Mouse (Mus musculus) limb, embryonic 15.5 days (tissue): ENCODE measurements around the gene Ndufs6. TPM values are rescaled to one million over a fixed set of nuclear protein-coding genes. Genes with fewer than 3 reads are reported as not detected.
A peak's percentile ranks its signal among the peaks of the same experiment; 100 is the strongest.

Experiments used
- ATAC-seq: fragments of 200-750 bp; cut with Nextera tagmentation; 2 replicates; pipeline ENCODE4 v1.8.0; 2017; ENCODE audit warnings: low read depth, moderate TSS enrichment; ENCODE audit not compliant: insufficient number of reproducible peaks, low FRiP score, low TSS enrichment
- H3K27ac ChIP-seq: fragments of 300-500 bp; sonication (generic); 2 replicates; pipeline ENCODE4 v1.5.1; 2015; ENCODE audit warnings: moderate library complexity, mild to moderate bottlenecking, inconsistent platforms
- H3K27me3 ChIP-seq: fragments of 300-500 bp; sonication (generic); 2 replicates; pipeline ENCODE4 v1.6.1; 2015; ENCODE audit warnings: inconsistent platforms
- H3K36me3 ChIP-seq: fragments of 300-500 bp; sonication (generic); 2 replicates; pipeline ENCODE4 v1.6.1; 2015; ENCODE audit warnings: inconsistent platforms
- H3K4me1 ChIP-seq: fragments of 300-500 bp; sonication (generic); 2 replicates; pipeline ENCODE4 v1.6.1; 2015; ENCODE audit warnings: inconsistent platforms
- H3K4me2 ChIP-seq: fragments of 300-500 bp; sonication (generic); 2 replicates; pipeline ENCODE4 v1.6.1; 2015; ENCODE audit warnings: mild to moderate bottlenecking, inconsistent platforms
- H3K4me3 ChIP-seq: fragments of 300-500 bp; sonication (generic); 2 replicates; pipeline ENCODE4 v1.5.1; 2015; ENCODE audit warnings: mild to moderate bottlenecking, inconsistent platforms
- H3K9ac ChIP-seq: fragments of 300-500 bp; sonication (generic); 2 replicates; pipeline ENCODE4 v1.6.1; 2015; ENCODE audit warnings: inconsistent platforms
- H3K9me3 ChIP-seq: fragments of 300-500 bp; sonication (generic); 2 replicates; pipeline ENCODE4 v1.6.1; 2016; ENCODE audit warnings: inconsistent platforms
- WGBS: fragments of 180-500 bp; shearing (Covaris S2); methylation state at CpG from one replicate; pipeline ENCODE4 v1.1.7; 2015; 5-methylcytosine and 5-hydroxymethylcytosine counted together
- polyA plus RNA-seq: library from polyadenylated mRNA; unstranded; fragments of >200 nt; fragmentation: Nextera tagmentation; extraction: Ambion mirVana; gene quantifications from 2 replicates; pipeline ENCODE4 v1.2.1, GENCODE M21; 2015

Gene Ndufs6
- polyA plus RNA-seq, 1 experiment from 2014 or later = 358 TPM

- no peak overlapping the region for H3K9ac ChIP-seq
- H3K9me3 ChIP-seq = no peaks in the 10 kb centered on the region
- no peak for ATAC-seq
- no peaks in the 10 kb centered on the region for H3K36me3 ChIP-seq
- 76% methylated on average over 9 of the region's 9 CpGs for WGBS
- no peaks in the 10 kb centered on the region for H3K4me1 ChIP-seq
- no peak overlapping the region for H3K4me2 ChIP-seq
- H3K27ac ChIP-seq = no peak overlapping the region
- no peak overlapping the region for H3K4me3 ChIP-seq
- no peaks in the 10 kb centered on the region for H3K27me3 ChIP-seq
Measured at GRCm38 (mm10) chr13:73345102-73345890, 17.0 kb upstream of the Ndufs6 start.

GRCm38 (mm10) chr13:73336753-73337152 is 8.4 kb upstream of the Ndufs6 start:
- H3K4me3 ChIP-seq = no peak overlapping the region
- no peak for ATAC-seq
- WGBS = 36% methylated on average over 7 of the region's 7 CpGs
- H3K9me3 ChIP-seq = no peaks in the 10 kb centered on the region
- no peak overlapping the region for H3K9ac ChIP-seq
- H3K36me3 ChIP-seq = no peaks in the 10 kb centered on the region
- no peak overlapping the region for H3K27ac ChIP-seq
- H3K4me1 ChIP-seq = peaks cover 2% of the 10 kb centered on the region
- no peak overlapping the region for H3K4me2 ChIP-seq
- H3K27me3 ChIP-seq = no peaks in the 10 kb centered on the region

- H3K4me3 ChIP-seq = peak overlapping the region; percentile 87
- H3K4me2 ChIP-seq = peak overlapping the region; percentile 92
- no peaks in the 10 kb centered on the region for H3K9me3 ChIP-seq
- H3K4me1 ChIP-seq = peaks cover 27% of the 10 kb centered on the region
- no peak overlapping the region for H3K9ac ChIP-seq
- no peaks in the 10 kb centered on the region for H3K27me3 ChIP-seq
- 64% methylated on average over 3 of the region's 3 CpGs for WGBS
- H3K36me3 ChIP-seq = no peaks in the 10 kb centered on the region
- ATAC-seq = no peak
- H3K27ac ChIP-seq = no peak overlapping the region
Measured at GRCm38 (mm10) chr13:73331736-73332135, 3.4 kb upstream of the Ndufs6 start.

- Histone ChIP-seq H3K27ac (peak overlapping the region; percentile 75), H3K27me3 (no peaks in the 10 kb centered on the region), H3K36me3 (0 out of 2 replicates have a peak, but pooled peaks cover 3% of the 10 kb centered on the region), H3K9me3 (no peaks in the 10 kb centered on the region), H3K4me1 (peaks cover 27% of the 10 kb centered on the region), H3K9ac (peak overlapping the region; percentile 91), H3K4me2 (peak overlapping the region; percentile 92), H3K4me3 (peak overlapping the region; percentile 87)
- WGBS = under 1% methylated on average over 42 of the region's 42 CpGs
- peak; percentile 82; the same call in 1 of the 2 replicates for ATAC-seq
Measured at GRCm38 (mm10) chr13:73330844-73331501, 2.6 kb upstream of the Ndufs6 start.

- H3K4me1 ChIP-seq = peaks cover 13% of the 10 kb centered on the region
- H3K9me3 ChIP-seq = no peaks in the 10 kb centered on the region
- H3K27ac ChIP-seq = no peak overlapping the region
- no peak overlapping the region for H3K4me3 ChIP-seq
- no peak overlapping the region for H3K4me2 ChIP-seq
- WGBS = 95% methylated on average over 4 of the region's 4 CpGs
- H3K27me3 ChIP-seq = no peaks in the 10 kb centered on the region
- peaks cover 72% of the 10 kb centered on the region for H3K36me3 ChIP-seq
- ATAC-seq = no peak
- no peak overlapping the region for H3K9ac ChIP-seq
Measured at GRCm38 (mm10) chr13:73323406-73323805, 4.9 kb downstream of the Ndufs6 start.

GRCm38 (mm10) chr13:73322626-73323025 is 5.7 kb downstream of the Ndufs6 start:
- Histone ChIP-seq H3K27me3 (no peaks in the 10 kb centered on the region), H3K9me3 (no peaks in the 10 kb centered on the region), H3K9ac (no peak overlapping the region), H3K4me2 (no peak overlapping the region), H3K4me3 (no peak overlapping the region), H3K4me1 (peaks cover 11% of the 10 kb centered on the region), H3K27ac (no peak overlapping the region), H3K36me3 (peaks cover 79% of the 10 kb centered on the region)
- WGBS = 89% methylated on average over 10 of the region's 10 CpGs
- no peak for ATAC-seq

GRCm38 (mm10) chr13:73320048-73320447 is 8.3 kb downstream of the Ndufs6 start:
- 91% methylated on average over 4 of the region's 4 CpGs for WGBS
- H3K27ac ChIP-seq = no peak overlapping the region
- no peaks in the 10 kb centered on the region for H3K9me3 ChIP-seq
- no peaks in the 10 kb centered on the region for H3K27me3 ChIP-seq
- H3K4me2 ChIP-seq = no peak overlapping the region
- ATAC-seq = no peak
- H3K9ac ChIP-seq = no peak overlapping the region
- 0 out of 2 replicates have a peak, but pooled peaks cover 2% of the 10 kb centered on the region for H3K4me1 ChIP-seq
- H3K4me3 ChIP-seq = no peak overlapping the region
- H3K36me3 ChIP-seq = peaks cover 82% of the 10 kb centered on the region

GRCm38 (mm10) chr13:73310183-73310929 is 18.0 kb downstream of the Ndufs6 start:
- Histone ChIP-seq H3K27me3 (peaks cover 4% of the 10 kb centered on the region; the same call in 1 of the 2 replicates), H3K4me1 (no peaks in the 10 kb centered on the region), H3K9ac (no peak overlapping the region), H3K27ac (no peak overlapping the region), H3K9me3 (no peaks in the 10 kb centered on the region), H3K4me3 (no peak overlapping the region), H3K36me3 (no peaks in the 10 kb centered on the region), H3K4me2 (no peak overlapping the region)
- WGBS = 23% methylated on average over 8 of the region's 8 CpGs
- 0 out of 2 replicates have a peak, but pooled peaks have one; percentile 23 for ATAC-seq

- no peak overlapping the region for H3K27ac ChIP-seq
- H3K9ac ChIP-seq = no peak overlapping the region
- no peaks in the 10 kb centered on the region for H3K36me3 ChIP-seq
- H3K27me3 ChIP-seq = peaks cover 6% of the 10 kb centered on the region; the same call in 1 of the 2 replicates
- H3K9me3 ChIP-seq = no peaks in the 10 kb centered on the region
- WGBS = 54% methylated on average over 4 of the region's 4 CpGs
- H3K4me1 ChIP-seq = no peaks in the 10 kb centered on the region
- ATAC-seq = no peak
- H3K4me3 ChIP-seq = no peak overlapping the region
- no peak overlapping the region for H3K4me2 ChIP-seq
Measured at GRCm38 (mm10) chr13:73306430-73306829, 21.9 kb downstream of the Ndufs6 start.

GRCm38 (mm10) chr13:73306085-73306410 is 22.3 kb downstream of the Ndufs6 start:
- peaks cover 6% of the 10 kb centered on the region; the same call in 1 of the 2 replicates for H3K27me3 ChIP-seq
- H3K9ac ChIP-seq = no peak overlapping the region
- H3K36me3 ChIP-seq = no peaks in the 10 kb centered on the region
- 45% methylated on average over 4 of the region's 4 CpGs for WGBS
- no peak overlapping the region for H3K27ac ChIP-seq
- no peak for ATAC-seq
- no peak overlapping the region for H3K4me2 ChIP-seq
- no peaks in the 10 kb centered on the region for H3K4me1 ChIP-seq
- H3K9me3 ChIP-seq = no peaks in the 10 kb centered on the region
- no peak overlapping the region for H3K4me3 ChIP-seq

GRCm38 (mm10) chr13:73305398-73306084 is 22.8 kb downstream of the Ndufs6 start:
- Histone ChIP-seq H3K27ac (no peak overlapping the region), H3K9ac (no peak overlapping the region), H3K36me3 (no peaks in the 10 kb centered on the region), H3K4me2 (no peak overlapping the region), H3K27me3 (peaks cover 6% of the 10 kb centered on the region; the same call in 1 of the 2 replicates), H3K9me3 (no peaks in the 10 kb centered on the region), H3K4me3 (no peak overlapping the region), H3K4me1 (no peaks in the 10 kb centered on the region)
- no peak for ATAC-seq
- 54% methylated on average over 8 of the region's 8 CpGs for WGBS
